Mouse (Mus musculus): ENCODE data around the gene Dus4l.

- TF ChIP-seq CTCF (IDR thresholded peaks at IDR 0.05; ENCODE audit: control insufficient read depth, insufficient read depth, low read length) (no peak), POLR2A (IDR thresholded peaks at IDR 0.05; ENCODE audit: borderline replicate concordance, control insufficient read depth, low read depth, low read length) (no peak)
Measured at GRCm38 (mm10) chr12:31608138-31608537, 46.5 kb downstream of the Dus4l start.

Data from bone marrow, adult 2 months (tissue).